Mouse (Mus musculus): ENCODE data around the gene Celf6. TPM values are rescaled to one million over a fixed set of nuclear protein-coding genes. Genes with fewer than 3 reads are reported as not detected.
A peak's percentile ranks its signal among the peaks of the same experiment; 100 is the strongest.

Gene Celf6
- total RNA-seq, 2 experiments from 2014 or later: 5.0 to 5.7 TPM

GRCm38 (mm10) chr9:59584871-59585308 is 7.2 kb downstream of the Celf6 start:
- DNase-seq (ENCODE audit: low spot score in 2 of 2): peak; percentile 64 to 66

- DNase-seq (ENCODE audit: low spot score in 2 of 2): no peak
These were observed 10.5 kb downstream of the Celf6 start for GRCm38 (mm10) chr9:59588252-59588651.

- DNase-seq (ENCODE audit: low spot score in 2 of 2): no peak
These were observed 11.3 kb downstream of the Celf6 start for GRCm38 (mm10) chr9:59588710-59589671.

GRCm38 (mm10) chr9:59589703-59590439 is 12.2 kb downstream of the Celf6 start:
- no peak for DNase-seq (ENCODE audit: low spot score in 2 of 2)

DNA sequence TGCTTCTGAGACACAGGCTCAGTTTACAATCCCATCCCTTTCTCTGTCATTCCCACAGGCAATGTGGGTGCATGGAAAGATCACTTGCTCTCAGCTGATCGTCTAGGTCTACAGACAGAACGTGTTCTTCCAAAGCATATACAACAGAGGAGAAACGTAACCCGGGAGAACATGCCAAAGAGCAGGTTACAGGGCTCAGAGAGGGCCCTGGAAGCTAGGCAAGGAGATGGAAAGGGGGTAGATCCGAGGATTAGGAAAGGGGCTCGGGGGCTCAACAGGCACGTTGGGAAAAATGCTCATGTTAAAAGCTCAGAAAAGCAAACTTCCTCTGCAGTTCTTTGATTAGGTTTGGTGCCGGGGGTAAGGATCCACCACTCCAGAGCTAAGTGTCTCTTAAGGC is 23.9 kb downstream of the Celf6 start:
- no peak for DNase-seq (ENCODE audit: low spot score in 2 of 2)

DNA sequence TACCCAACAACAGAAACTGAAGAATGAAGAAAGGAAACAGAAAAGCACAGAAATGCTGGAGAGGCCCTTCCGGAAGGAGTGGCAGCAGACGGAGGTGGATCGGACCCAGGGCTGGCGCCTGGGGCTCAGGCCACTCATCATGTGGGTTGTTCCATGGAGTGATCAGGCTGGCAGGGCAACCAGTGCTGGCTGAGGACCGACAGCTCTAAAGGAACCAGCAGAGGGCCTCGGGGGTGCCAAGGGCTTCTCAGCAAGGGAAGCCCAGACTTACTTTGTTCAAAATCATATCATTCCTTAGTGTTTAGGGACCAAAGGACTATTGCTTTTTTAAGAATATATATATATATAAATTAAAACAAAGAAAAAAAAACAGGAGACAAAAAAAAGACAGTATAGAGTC is 28.2 kb downstream of the Celf6 start:
- DNase-seq (ENCODE audit: low spot score in 2 of 2): no peak

- DNase-seq (ENCODE audit: low spot score in 2 of 2): no peak
These were observed 33.2 kb downstream of the Celf6 start for GRCm38 (mm10) chr9:59610950-59611349.

DNA sequence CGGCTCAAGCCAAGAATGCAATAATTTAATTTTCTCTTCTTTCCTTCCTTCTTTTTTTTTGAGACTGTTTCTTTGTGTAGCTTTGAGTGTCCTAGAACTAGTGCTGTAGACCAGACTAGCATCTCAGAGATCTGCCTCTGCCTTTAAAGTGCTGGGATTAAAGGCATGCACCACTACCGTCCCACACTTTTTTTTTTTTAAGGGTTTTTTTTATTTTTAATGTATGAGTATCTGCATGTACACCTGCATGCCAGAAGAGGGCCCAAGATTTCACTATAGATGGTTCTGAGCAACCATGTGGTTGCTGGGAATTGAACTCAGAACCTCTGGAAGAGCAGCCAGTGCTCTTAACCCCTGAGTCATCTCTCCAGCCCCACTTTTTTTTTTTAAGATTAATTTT is 38.1 kb downstream of the Celf6 start:
- no peak for DNase-seq (ENCODE audit: low spot score in 2 of 2)

DNA sequence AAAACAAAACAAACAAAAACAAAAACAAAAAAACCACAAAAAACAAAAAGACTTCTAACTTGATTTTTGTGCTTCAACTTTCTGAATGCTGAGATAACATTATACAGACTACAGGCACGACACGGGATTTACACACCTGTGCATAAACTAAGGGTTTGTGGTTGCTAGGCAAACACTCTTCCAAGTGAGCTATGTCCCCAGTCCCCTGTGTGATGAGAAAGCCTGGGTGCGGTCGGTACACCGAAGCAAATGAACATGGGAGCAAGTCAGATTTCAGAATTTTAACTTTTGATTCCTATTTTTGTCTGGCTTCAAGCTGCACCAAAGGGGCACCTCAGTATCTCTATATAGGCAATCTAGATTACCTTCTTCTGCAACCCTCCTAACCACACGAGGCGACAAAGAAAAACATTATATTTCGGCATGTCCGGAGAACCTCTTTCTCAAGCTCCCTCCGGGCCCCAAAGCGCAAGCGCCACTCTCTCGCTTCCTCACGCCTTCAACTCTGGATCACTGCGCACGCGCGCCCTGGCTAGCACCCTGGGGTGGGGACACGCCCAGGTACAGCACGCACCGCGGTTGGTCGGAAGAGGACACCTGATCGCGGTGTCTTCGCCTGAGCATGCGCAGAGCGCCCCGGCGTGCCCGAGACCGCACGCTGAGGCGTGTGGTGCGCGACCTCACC is 39.0 kb downstream of the Celf6 start, which contains the start of gene Parp6:
Parp6 (plus strand) TSS at position 663 of the 685 bp plus-strand sequence.
- DNase-seq (ENCODE audit: low spot score in 2 of 2): peak; percentile 99 to 100

DNA sequence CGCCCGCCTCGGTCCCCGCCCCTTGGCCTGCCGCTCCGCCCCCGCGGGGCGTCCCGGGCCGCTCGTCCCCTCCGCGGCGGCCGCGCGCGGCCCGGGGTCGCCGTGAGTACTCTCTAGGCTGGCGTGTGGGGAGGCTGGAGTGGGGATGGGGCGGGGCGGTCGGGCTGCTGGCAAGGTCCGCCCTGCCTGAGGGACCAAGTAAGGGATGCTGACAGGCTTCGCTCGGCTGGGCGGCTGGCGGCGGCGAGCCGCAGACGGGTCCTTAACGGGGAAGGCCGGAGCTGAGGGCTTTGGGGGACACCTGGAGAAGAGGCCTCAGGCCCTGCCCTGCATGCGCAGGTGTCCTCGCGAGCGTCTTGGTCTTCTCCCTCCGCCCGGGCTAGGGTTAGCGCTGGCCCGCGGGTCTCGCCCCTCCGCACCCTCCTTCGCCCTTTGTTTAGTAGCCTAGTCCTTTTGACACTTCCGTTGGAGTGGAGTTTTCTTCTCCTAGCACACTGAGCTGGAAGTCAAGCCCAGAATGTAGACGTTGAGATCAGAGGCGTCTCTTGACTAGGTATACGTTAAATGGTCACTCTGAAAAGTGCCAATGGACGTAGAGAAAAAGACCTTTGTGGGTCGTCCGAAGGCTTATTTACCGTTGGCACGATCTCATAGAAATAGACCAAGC is 39.7 kb downstream of the Celf6 start:
- peak in 1 of 2 experiments; percentile 21 for DNase-seq (ENCODE audit: low spot score in 2 of 2)

GRCm38 (mm10) chr9:59638372-59638771 is 60.7 kb downstream of the Celf6 start:
- DNase-seq (ENCODE audit: low spot score in 2 of 2): no peak

DNA sequence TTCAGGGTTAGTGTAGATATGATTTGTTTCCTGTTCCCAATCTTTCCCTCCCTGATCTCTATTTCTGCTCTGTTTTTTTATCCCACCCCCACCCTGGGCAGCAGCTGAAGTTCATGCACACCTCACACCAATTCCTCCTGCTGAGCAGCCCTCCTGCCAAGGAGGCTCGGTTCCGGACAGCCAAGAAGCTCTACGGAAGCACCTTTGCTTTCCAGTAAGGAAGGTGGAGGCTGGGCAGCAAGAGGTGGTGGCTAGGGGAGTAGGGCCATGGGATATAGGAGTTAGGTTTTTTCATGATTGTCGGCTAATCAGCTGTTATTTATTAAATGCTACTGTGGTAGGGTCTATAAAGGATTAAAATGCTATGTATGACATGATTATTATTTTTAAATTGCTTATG is 62.2 kb downstream of the Celf6 start:
- no peak for DNase-seq (ENCODE audit: low spot score in 2 of 2)

- DNase-seq (ENCODE audit: low spot score in 2 of 2): no peak
These were observed 63.6 kb downstream of the Celf6 start for GRCm38 (mm10) chr9:59641320-59641719.

DNA sequence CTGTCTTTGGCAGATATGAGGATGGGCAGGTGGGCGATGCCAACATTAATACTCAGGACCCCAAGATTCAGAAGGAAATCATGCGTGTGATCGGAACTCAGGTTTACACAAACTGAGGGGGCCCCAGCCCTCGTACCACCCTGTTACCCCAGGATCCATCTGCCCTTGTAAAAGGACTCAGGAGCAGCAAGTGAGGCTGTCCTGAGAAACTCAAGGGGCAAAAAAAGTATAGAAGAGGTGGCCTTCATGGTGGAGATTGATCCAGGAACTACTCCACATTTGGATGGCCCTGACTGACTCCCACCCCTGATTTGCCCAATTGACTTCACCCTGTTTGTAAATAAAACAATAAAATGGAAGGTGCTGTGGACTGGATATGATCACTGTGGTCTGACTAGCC is 72.2 kb downstream of the Celf6 start:
- no peak for DNase-seq (ENCODE audit: low spot score in 2 of 2)

GRCm38 (mm10) chr9:59653371-59653770 is 75.7 kb downstream of the Celf6 start:
- peak in 1 of 2 experiments; percentile 48 for DNase-seq (ENCODE audit: low spot score in 2 of 2)

GRCm38 (mm10) chr9:59654450-59654983 is 76.8 kb downstream of the Celf6 start:
- no peak for DNase-seq (ENCODE audit: low spot score in 2 of 2)

- DNase-seq (ENCODE audit: low spot score in 2 of 2): peak; percentile 90 to 93
These were observed 78.4 kb downstream of the Celf6 start, which contains the start of gene Pkm for GRCm38 (mm10) chr9:59655958-59656634. Gene Pkm, plus strand, starts transcription at chr9:59656368.
